Mouse (Mus musculus) left cerebral cortex, adult 18-20 months (tissue): ENCODE data around the gene Endog. TPM values are rescaled to one million over a fixed set of nuclear protein-coding genes. Genes with fewer than 3 reads are reported as not detected.
"Not testable (repeated sequence)": the region's sequence is repeated elsewhere in the genome, so short reads cannot be mapped to it uniquely, and the experiment has no call there.

Source experiments
- DNase-seq, 2 experiments: peaks; one replicate each; pipeline ENCODE4 v3.0.0; 2021 to 2022; ENCODE audit warnings: low spot score in 2 of 2, mixed read lengths in 1 of 2
- total RNA-seq, 2 experiments: library from RNA; stranded (reverse); gene quantifications; 2 replicates each; pipeline ENCODE4 v1.2.3; 2021

Gene Endog
- total RNA-seq, 2 experiments from 2014 or later, result 19.3 to 23.3 TPM

DNA sequence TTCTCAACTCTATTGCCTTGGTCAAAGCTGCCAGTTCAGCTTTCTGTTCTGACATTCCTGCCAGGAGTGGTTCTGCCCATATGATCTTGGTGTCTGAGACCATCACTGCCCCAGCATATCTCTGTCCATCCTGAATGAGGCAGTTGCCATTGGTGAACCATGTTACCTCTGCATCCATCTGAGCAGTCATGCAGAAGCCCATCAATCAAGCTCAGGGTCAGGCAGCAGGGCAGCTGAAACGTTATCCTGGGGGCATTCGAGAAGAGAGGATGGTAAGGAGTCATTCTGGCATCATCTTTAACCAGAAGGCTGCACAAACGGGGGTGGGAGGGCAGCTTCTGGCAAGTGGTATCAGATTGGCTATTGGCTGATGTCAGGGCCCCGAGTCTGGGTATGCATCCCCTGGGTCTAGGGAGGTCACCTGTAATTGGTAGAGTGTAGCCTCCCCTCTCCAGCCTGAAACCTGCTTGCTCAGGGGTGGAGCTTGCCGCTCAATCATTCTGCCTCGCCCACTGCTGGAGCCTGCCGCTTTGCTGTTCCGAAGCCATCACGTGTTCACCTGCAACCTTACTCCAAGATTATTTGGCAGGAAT lies 6.9 kb upstream of the Endog start:
- DNase-seq, result no peak

DNA sequence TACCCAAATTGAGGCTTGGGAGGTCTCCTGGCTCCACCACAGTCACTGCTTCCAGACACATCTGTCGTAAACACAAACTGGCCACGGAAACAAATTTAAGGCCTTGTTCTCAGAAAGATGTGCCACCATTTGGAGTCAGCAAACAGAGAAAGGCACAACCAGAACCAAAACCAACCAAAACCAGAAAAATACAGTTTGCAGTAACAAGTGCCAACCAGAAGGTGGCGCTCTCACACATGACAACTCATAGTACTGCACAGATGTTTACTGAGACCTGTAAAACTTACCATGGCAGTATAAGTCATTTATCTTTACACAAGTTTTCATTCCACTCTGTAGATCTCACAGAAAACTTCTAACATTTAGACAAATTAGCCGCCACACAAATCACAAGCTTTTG lies 4.6 kb upstream of the Endog start:
- DNase-seq, result no peak

DNA sequence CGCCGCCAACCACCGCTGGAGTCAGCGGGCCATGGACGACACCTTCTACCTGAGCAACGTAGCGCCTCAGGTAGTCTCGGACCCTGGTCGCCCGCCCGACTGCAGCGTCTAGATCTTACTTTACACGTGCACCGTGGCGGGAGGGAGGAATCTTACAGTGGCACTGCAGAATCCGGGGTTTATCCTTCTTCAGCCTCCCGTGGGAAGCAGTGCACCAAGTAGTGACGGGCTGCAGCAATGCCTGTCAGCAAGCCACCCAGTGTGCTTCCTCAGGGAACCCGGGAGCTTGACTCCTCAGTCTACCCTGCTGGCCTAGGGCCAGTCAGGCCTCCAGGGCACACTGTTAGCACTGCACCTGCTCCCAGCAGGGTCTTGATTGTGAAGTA lies 697 bp downstream of the Endog start:
- no peak for DNase-seq

DNA sequence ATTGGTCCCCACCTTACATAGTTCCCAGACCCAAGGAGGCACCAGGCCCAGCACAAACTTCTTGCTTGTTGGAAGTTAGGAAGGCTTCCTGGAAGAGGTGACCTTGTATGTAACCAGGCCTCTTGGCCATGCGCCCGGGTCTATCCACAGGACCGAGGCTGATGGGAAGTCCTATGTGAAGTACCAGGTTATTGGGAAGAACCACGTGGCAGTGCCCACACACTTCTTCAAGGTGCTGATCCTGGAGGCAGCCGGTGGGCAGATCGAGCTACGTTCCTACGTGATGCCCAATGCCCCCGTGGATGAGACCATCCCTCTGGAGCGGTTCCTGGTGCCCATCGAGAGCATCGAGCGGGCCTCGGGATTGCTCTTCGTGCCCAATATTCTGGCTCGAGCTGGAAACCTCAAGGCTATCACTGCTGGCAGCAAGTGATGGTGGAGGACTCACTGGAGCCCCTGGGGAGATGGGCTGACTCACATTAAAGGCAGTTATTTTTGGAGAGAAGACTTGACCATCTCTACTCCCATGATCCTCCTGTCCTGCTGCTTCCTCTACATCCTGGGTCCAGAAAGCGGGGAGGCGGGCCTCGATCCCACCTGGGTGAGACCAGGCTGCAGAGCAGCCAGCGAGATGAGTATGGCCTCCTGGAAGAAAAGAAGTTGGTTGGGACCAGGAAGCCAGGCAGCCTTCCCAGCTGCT lies 2.4 kb downstream of the Endog start:
- DNase-seq, result no peak

DNA sequence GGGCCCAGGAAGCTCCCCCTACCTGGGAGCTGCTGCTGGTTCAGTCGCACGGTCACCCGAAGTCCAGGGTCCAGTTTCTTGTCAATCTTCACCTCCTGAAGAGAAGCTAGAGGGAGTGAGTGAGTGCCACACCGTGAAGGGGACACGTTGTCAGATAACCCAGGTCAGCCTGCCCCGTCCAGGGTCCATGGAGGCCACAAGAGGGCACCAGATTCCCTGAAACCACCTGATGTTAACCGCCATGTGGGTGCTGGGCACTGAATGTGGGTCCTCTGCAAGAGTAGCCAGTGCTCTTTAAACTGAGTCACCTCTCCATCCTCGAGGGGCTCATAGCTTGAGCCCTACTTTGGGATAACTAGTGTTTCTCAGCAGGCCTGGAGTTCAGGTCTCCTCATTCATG lies 4.6 kb downstream of the Endog start:
- DNase-seq, result no peak

DNA sequence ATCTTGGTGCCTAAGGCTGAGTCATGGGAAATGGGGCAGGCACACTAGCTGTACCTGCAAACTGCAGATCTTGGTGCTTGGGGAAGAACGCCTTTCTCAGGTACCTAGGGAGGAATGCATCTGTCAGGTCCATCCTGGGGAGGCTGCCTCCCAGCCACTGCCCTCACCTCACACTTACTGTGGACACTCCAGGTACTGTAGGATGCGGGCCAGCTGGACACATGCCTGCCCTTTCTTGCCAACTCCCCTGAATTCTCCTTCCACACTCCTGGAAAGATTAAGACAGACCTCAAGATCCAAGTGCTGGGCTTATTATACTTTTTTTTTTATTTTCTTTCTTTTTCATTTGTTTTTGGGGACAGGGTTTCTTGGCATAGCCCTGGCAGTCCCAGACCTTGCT lies 5.3 kb downstream of the Endog start:
- no peak for DNase-seq

DNA sequence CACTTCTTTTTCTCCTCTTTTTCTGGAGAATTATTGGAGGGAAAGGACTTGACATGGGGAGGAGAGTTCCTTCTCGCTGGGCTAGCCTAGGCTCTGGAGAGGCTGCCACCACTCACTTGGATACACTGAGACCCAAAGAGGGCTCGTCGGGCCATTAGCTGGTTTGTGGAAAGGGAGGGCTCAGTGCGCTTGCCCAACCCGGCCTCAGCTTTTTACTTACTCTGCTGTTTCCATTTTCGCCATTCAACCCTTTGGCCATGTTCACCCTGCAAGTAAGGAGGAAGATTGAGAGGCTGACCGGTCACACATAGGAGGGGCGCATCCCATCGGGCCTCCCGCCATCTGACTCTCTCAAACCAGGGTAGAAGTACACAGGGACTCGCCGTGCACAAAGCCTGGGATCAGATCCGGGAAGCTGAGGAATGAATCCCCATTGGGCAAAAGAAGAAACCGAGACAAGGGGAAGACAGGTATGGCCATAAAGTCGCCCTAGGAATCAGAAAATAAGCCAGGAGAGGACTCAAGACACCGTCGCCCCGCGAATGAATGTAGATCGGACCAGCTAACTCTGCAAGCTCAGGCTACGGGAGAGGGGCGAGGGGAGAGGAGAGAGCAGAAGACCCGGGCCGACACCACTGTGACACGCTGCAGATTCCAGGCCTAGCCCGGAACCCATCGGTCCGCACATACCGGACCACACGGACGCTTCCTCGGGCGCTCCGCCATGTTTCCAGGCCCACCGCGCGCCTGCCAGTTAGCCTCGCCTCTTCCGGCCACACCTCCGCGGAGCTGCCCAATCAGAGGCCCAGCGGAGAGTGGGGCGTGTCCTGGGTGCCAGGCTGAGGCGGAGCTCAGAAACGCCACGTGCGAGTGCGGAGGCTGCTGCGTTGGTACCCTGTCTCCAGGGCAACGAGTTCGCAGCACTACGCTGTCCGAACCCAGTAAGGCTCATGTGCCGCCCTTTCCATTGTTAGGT lies 6.7 kb downstream of the Endog start, which contains the start of gene Spout1:
Gene Spout1 (minus strand): TSS at position 760 of the 976 bp plus-strand sequence.
- peak; percentile 94 to 97 for DNase-seq

DNA sequence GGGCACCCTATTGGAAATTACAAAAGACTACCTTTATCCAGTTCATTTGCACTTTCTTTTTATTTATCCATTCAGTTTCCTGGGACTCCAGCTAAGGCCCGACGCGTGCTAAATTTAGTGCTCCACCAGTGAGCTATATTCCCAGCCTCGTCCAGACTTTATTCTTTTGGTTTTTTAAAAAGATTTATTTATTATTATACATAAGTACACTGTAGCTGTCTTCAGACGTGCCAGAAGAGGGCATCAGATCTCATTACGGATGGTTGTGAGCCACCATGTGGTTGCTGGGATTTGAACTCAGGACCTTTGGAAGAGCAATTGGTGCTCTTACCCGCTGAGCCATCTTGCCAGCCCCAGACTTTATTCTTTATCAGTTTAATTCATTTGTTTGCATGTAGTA lies 7.4 kb downstream of the Endog start:
- not testable (repeated sequence) for DNase-seq

DNA sequence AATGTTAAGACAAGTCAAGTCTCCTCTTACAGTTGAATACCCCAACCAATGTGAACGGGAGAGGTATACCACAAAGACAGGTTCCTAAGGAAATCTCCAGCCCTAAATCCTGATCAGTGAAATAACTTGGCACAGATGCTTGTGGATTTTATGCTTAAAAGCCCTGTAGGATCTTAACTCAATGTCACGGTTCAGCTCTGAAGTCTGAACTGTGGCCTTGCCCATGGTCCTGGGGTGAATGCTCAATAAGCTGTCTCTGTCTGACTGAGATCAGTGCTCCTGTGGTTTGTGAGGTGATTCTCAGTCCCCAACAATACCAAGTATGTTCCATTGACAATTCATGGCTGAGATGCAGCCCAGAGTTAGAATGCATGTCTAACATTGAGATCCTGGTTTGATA lies 11.1 kb downstream of the Endog start:
- no peak for DNase-seq

DNA sequence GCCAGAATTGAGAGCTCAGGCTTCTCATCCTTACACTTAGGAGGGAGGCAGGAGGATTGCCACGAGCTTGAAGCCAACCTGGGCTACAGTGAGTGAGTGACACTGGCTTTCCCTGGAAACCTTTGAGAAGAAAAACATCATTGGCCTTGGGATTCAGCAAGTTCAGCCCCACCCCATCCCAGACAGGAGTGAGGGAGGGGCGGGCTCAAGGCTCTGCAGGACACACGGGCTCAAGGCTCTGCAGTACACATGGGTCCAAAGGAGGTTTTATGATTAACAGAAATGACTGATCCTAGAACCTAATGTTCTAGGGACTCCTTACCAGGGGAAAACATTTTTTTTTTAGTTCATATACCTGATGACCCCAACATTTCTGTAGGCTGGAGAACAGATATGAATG lies 12.4 kb downstream of the Endog start:
- DNase-seq, result no peak

DNA sequence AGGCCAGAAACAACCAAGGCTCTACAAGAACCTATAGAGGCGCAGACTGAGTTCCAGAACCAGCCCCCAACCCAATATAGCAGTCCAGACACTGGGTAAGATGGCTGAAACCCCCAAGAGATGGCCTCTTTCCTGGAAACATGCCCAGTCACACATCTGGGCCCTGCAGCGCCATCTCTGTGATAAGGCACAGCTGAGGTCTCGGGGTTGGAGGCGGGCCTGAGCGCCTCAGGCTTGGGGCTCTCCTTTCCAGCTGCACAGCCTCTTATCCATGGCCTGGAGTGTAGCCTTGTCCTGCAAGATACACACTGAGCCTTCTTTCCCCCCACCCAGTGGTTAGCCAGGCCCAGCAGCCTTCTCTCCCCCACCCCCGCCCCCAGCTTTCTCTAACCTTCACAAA lies 14.0 kb downstream of the Endog start:
- no peak for DNase-seq

DNA sequence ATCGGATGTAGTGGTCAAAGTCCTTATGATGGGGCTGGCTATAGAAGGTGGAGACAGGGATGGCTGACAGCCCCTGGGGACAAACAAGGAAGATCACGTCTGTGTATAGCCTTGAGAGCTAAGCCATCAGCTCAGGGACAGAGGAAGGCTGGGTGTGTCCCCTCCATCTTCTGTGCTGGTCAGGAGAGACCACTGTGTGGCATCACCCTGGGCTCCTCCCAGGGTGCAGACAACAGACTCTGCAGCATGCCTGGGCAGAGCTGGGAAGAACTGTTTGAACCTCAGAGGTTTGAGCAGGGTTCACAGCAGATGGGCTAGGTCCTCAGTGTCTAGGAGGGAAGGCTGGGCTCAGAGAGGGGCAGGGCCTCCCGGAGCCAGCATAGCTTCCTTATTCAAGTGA lies 14.4 kb downstream of the Endog start:
- no peak for DNase-seq

DNA sequence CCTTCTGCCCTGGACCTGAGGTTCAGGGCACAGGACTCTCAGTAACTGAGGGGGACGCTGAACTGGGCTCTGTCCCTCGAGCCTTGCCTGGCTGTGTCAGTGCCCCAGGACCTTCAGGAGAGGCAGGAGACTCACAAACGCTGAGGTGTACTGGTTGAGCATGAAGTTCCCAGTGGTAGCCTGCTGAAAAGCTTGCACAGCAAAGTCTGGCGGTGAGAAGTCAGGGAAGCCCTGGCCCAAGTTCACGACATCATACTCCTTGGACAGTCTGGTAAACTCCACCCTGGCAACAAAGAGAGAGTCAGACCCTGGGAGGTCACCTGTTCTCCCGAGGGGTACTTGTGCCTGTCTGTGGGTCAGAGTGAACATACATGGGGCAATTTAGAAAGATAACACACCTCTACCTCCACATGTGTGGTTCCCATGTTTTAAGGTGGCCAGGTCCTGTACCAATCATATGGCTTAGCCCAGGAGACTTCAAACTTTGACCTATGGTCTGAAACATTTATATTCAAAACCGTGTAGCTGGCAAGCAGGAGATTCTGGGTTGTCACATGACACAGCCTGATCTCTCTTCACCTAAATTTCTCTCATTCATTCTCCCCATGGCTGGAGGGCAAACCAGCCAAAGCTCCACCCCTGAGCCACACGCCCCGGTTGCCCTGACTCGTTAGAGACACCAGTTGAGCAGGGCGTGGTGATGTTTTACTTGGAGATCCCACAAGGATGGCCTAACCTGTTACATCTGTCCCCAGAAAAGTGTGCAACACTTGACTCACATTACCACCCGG lies 20.7 kb downstream of the Endog start:
- no peak for DNase-seq

DNA sequence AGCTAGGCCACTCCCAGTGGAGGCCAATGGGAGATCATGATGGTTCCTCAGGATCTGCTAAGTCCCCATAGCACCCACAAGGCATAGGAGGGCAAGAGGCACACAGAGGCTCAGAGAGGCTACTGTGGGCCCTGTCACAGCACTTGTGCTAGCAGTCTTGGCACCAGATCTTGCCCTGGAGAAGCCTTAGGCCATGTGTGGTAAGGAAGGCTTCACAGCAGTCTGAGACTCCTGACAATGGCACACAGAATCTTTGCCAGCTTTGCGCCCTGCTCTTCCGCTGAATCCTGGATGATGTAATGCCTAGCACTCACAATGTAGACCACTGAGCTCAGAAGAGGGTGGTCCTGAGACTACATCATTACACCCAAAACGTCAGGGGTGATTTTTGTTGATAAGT lies 23.4 kb downstream of the Endog start:
- no peak for DNase-seq

DNA sequence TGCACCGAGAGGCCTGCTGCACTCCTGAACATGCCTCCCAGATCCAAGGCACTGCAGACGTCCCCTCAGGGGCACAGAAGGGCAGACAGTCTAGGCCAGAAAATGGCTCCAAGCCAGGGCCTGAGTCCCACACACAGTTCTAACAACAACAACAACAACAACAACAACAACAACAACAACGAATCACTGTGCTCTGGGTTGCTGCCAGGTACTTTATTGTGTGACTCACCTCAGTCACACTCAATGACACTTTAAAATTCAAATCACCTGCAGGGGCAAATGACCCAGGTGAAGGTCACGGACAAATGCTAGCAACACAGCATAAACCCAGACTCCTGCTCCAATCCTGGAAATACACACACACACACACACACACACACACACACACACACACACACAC lies 26.7 kb downstream of the Endog start:
- DNase-seq, result no peak

DNA sequence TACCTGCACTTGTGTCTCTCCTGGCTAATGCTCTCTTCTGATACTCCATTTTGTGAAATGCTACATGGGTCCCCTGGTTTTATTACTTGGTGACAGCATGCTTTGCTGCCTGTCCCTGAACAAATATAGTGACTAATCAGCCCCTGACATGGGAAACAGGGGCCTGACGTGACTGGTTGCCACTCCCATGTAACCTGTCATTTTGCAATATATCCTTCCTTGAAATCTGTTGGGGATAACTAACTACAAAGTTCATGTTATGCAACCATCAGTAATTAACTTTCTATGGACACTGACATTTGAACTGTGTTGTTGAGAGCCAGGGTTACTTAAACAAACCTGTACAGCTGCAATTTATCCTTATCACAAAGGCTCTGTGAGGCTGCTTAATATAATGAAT lies 28.7 kb downstream of the Endog start:
- DNase-seq, result no peak

DNA sequence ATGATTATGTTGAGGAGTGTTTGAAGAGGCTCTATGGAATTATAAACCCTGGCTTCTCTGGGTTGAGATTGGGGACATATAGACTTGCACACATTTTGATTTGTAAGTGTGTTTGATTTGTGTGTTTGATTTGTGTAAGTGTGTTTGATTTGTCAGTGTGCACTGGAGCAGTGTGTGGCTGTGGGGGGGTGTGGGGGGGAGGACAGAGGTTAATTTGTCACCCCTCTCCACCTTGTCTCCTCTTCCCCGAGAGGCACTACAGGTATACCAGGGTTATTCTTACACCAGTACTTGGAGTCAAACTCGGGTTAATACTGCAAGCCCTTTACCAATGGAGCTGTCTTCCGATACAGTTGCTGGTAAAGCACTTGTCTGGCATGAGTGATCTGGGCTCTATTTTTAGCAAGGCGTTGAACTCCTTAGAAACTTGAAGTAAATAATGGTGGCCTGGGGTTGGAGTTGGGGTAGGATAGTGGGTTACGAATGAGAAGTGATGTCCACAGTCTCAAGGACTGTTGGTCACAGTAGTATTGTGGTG lies 29.2 kb downstream of the Endog start:
- DNase-seq, result no peak

DNA sequence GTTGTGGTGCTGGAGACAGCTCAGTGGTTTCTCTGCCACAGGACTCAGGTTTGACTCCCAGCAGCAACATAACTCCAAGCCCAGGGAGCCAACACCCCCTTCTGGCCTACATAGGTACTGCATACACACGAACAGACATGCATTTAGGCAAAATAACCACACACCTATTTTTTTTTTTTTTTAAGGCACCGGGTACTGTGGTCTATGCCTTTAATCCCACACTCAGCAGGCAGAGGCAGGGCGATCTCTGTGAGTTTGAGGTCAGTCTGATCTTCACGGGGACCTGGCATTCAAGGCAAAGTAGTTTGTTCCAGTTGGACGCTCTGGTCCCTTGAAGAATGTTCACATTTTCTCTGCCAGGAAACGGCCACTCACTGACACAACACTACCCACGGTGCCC lies 32.1 kb downstream of the Endog start:
- DNase-seq, result no peak

DNA sequence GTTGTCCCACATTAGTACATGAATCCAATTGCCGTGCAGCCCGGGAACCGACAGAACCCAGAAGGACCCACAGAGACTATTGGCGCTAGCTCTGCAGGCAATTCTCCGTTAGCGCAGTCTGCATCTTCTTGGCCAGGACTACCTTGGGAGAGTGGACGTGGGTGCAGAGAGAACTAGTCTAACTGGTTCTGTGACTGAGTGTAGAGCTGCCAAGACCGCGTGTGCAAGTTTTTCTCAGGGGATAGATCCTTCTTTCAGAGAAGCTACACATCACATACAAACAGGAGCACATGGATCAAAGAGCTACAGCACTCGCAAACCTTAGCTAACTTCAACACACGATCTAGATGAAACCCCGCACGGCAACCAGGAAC lies 33.9 kb downstream of the Endog start:
- peak; percentile 26 to 47 for DNase-seq

DNA sequence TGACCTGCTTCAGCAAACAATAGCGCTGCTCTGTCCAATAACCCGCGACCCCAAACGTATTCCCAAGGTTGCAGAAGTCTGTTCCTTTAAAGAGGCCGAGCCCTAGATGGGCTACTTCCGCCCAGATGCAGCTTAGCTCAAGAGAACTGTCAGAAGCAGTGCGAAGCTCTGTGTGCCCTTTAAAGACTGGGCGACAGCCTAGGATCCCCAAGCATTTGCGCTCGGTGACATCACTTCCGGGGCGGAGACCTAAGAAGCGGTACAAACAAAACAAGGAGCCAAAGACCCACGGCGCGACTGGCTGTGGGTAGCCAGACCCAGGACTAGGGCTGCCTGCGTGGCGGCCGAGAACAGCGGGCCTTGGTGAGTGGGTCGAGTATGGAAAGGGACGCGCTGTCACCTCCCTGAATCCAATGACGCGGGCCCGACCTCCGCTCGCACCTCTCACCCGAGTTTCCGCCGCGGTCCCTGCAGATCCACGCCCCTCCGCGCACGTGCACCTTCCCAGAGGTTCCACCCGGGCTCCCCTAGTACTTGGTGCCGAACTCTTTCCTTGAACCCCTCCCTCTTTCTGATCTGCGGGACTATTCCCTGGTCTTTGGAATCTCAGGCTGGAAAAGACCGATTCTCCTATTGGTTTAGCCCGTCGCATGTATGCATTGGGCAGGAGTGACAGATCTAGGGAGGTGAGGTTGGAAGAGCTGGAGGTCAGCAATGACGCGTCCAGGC lies 34.5 kb downstream of the Endog start, which contains the start of gene Kyat1:
Gene Kyat1 (minus strand): TSS at position 219 of the 729 bp plus-strand sequence.
- DNase-seq, result peak; percentile 93 to 94
